Mouse (Mus musculus) midbrain, embryonic 11.5 days (tissue): Measurements from ENCODE around the gene Ubr7. TPM values are rescaled to one million over a fixed set of nuclear protein-coding genes. Genes with fewer than 3 reads are reported as not detected.
A peak's percentile ranks its signal among the peaks of the same experiment; 100 is the strongest.

ENCODE experiments used
- ATAC-seq: fragments of 200-750 bp; cut with Nextera tagmentation; 2 replicates; pipeline ENCODE4 v1.8.0; 2017; ENCODE audit warnings: moderate TSS enrichment, moderate library complexity; ENCODE audit not compliant: low FRiP score
- DNase-seq: peaks from one replicate; pipeline ENCODE4 v3.0.0; 2015; ENCODE audit warnings: low spot score; ENCODE audit errors: missing footprints
- H3K27ac ChIP-seq: fragments of 300-500 bp; sonication (generic); 2 replicates; pipeline ENCODE4 v1.5.1; 2014; ENCODE audit warnings: low read depth, low read length
- H3K27me3 ChIP-seq: fragments of 300-500 bp; sonication (generic); 2 replicates; pipeline ENCODE4 v1.6.1; 2014; ENCODE audit warnings: mild to moderate bottlenecking, low read length, moderate library complexity, mixed read lengths; ENCODE audit not compliant: control insufficient read depth, insufficient read depth
- H3K36me3 ChIP-seq: fragments of 300-500 bp; sonication (generic); 2 replicates; pipeline ENCODE4 v1.6.1; 2014; ENCODE audit warnings: mild to moderate bottlenecking, low read length, moderate library complexity, mixed read lengths; ENCODE audit not compliant: control insufficient read depth, insufficient read depth
- H3K4me1 ChIP-seq: fragments of 300-500 bp; sonication (generic); 2 replicates; pipeline ENCODE4 v1.6.1; 2014; ENCODE audit warnings: low read length; ENCODE audit not compliant: control insufficient read depth, insufficient read depth
- H3K4me2 ChIP-seq: fragments of 300-500 bp; sonication (generic); 2 replicates; pipeline ENCODE4 v1.6.1; 2014; ENCODE audit warnings: mild to moderate bottlenecking, moderate library complexity
- H3K4me3 ChIP-seq: fragments of 300-500 bp; sonication (generic); 2 replicates; pipeline ENCODE4 v1.5.1; 2014; ENCODE audit warnings: low read depth, low read length
- H3K9ac ChIP-seq: fragments of 300-500 bp; sonication (generic); 2 replicates; pipeline ENCODE4 v1.6.1; 2014; ENCODE audit warnings: low read length
- H3K9me3 ChIP-seq: fragments of 300-500 bp; sonication (generic); 2 replicates; pipeline ENCODE4 v1.6.1; 2016; ENCODE audit warnings: low read length; ENCODE audit not compliant: control insufficient read depth
- WGBS: fragments of 180-500 bp; shearing (Covaris S2); extraction: QIAGEN DNeasy Blood & Tissue Kit; methylation state at CpG from one replicate; pipeline ENCODE4 v1.1.7; 2014; 5-methylcytosine and 5-hydroxymethylcytosine counted together
- polyA plus RNA-seq: library from polyadenylated mRNA; unstranded; fragments of >200 nt; fragmentation: Nextera tagmentation; extraction: Ambion mirVana; gene quantifications from 2 replicates; pipeline ENCODE4 v1.2.1, GENCODE M21; 2014

The Ubr7 gene
- polyA plus RNA-seq, 1 experiment from 2014 or later, result 70.8 TPM

GRCm38 (mm10) chr12:102722451-102722850 is 35.3 kb upstream of the Ubr7 start:
- ATAC-seq, result peak; percentile 23; the same call in 1 of the 2 replicates

DNA sequence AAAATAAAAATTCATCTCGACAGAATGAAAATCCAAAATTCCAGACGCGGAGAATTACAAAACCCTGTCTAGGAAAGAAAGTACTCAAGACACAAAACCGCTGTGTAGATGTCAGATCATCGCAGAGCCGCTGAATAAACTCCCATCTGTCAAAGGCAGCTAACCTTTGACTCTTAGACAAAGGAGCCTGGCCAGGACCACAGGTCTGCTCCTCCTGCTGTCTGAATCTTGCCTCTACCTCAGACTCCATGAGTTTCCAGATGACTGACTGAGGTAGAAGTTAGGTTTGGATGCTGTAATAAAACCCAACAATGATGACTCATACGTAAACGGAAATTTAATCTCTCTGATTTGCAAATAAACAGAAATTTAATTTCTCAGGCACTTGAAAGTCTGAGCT is 34.8 kb upstream of the Ubr7 start:
- DNase-seq (peak; percentile 84), ATAC-seq (no peak)
- H3K4me3 ChIP-seq, result no peak overlapping the region
- H3K4me2 ChIP-seq, result no peak overlapping the region
- H3K9ac ChIP-seq, result no peak overlapping the region
- no peaks in the 10 kb centered on the region for H3K27me3 ChIP-seq
- no peaks in the 10 kb centered on the region for H3K9me3 ChIP-seq
- H3K36me3 ChIP-seq, result no peaks in the 10 kb centered on the region
- H3K4me1 ChIP-seq, result 0 out of 2 replicates have a peak, but pooled peaks cover 3% of the 10 kb centered on the region
- 64% methylated on average over 8 of the region's 8 CpGs for WGBS
- H3K27ac ChIP-seq, result no peak overlapping the region

More at GRCm38 (mm10) chr12:102722451-102722850, 35.3 kb upstream of the Ubr7 start:
- Histone ChIP-seq H3K9me3 (no peaks in the 10 kb centered on the region), H3K9ac (no peak overlapping the region), H3K4me3 (no peak overlapping the region), H3K4me2 (no peak overlapping the region), H3K4me1 (0 out of 2 replicates have a peak, but pooled peaks cover 3% of the 10 kb centered on the region), H3K27ac (no peak overlapping the region), H3K36me3 (no peaks in the 10 kb centered on the region), H3K27me3 (no peaks in the 10 kb centered on the region)
- DNase-seq, result no peak
- WGBS, result 56% methylated on average over 11 of the region's 11 CpGs

DNA sequence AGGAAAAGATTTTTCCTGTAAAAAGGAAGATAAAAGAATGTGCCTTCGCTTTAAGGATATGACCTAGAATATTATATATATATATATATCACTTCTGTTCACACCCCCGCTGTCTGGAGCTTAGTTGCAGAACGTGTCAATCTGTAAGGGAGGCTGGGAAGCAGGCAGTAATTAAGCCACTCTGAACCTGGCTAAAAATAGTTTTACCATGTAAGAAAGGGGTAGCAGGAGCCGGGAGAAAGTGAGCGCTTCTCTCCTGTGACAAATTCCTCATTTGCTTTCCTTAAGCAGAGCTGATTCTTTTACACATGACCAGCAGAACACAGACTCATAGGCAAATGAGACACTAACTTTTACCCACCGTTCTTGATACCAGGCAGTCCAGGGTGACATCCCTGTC is 33.9 kb upstream of the Ubr7 start:
- H3K4me1 ChIP-seq, result 0 out of 2 replicates have a peak, but pooled peaks cover 3% of the 10 kb centered on the region
- ATAC-seq (no peak), DNase-seq (no peak)
- no peak overlapping the region for H3K27ac ChIP-seq
- H3K9ac ChIP-seq, result no peak overlapping the region
- no peaks in the 10 kb centered on the region for H3K27me3 ChIP-seq
- H3K4me2 ChIP-seq, result no peak overlapping the region
- 89% methylated on average over 6 of the region's 6 CpGs for WGBS
- H3K36me3 ChIP-seq, result no peaks in the 10 kb centered on the region
- no peaks in the 10 kb centered on the region for H3K9me3 ChIP-seq
- H3K4me3 ChIP-seq, result no peak overlapping the region

DNA sequence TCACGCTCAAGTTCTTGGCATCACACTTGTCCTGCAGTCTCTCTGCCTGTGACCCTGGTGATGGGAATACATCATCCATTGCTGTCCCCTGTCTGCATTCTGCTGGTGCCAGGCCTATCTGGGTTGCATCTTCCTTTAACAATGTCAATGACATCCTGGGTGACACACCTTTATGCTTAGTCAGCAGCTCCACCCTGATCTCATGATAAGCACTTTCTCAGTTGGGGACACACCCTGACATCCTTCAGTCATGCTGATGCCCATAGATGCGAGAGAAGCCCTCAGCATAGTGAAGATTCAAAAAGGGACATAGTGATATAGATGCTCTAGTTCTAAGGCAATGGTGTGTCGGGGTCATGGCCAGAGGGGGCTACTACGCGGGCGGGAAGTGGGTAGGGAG is 32.6 kb upstream of the Ubr7 start:
- H3K9me3 ChIP-seq, result no peaks in the 10 kb centered on the region
- peaks cover 9% of the 10 kb centered on the region; the same call in 1 of the 2 replicates for H3K4me1 ChIP-seq
- no peak overlapping the region for H3K27ac ChIP-seq
- ATAC-seq, result no peak
- no peaks in the 10 kb centered on the region for H3K27me3 ChIP-seq
- H3K9ac ChIP-seq, result no peak overlapping the region
- H3K4me2 ChIP-seq, result no peak overlapping the region
- DNase-seq, result peak; percentile 59
- no peaks in the 10 kb centered on the region for H3K36me3 ChIP-seq
- H3K4me3 ChIP-seq, result no peak overlapping the region
- 92% methylated on average over 6 of the region's 6 CpGs for WGBS

GRCm38 (mm10) chr12:102725761-102726175 is 32.0 kb upstream of the Ubr7 start:
- no peak overlapping the region for H3K27ac ChIP-seq
- H3K4me1 ChIP-seq, result peaks cover 12% of the 10 kb centered on the region; the same call in 1 of the 2 replicates
- no peaks in the 10 kb centered on the region for H3K27me3 ChIP-seq
- DNase-seq (peak; percentile 66), ATAC-seq (no peak)
- H3K9ac ChIP-seq, result no peak overlapping the region
- H3K4me3 ChIP-seq, result no peak overlapping the region
- H3K36me3 ChIP-seq, result no peaks in the 10 kb centered on the region
- WGBS, result 80% methylated on average over 7 of the region's 7 CpGs
- H3K4me2 ChIP-seq, result no peak overlapping the region
- no peaks in the 10 kb centered on the region for H3K9me3 ChIP-seq

DNA sequence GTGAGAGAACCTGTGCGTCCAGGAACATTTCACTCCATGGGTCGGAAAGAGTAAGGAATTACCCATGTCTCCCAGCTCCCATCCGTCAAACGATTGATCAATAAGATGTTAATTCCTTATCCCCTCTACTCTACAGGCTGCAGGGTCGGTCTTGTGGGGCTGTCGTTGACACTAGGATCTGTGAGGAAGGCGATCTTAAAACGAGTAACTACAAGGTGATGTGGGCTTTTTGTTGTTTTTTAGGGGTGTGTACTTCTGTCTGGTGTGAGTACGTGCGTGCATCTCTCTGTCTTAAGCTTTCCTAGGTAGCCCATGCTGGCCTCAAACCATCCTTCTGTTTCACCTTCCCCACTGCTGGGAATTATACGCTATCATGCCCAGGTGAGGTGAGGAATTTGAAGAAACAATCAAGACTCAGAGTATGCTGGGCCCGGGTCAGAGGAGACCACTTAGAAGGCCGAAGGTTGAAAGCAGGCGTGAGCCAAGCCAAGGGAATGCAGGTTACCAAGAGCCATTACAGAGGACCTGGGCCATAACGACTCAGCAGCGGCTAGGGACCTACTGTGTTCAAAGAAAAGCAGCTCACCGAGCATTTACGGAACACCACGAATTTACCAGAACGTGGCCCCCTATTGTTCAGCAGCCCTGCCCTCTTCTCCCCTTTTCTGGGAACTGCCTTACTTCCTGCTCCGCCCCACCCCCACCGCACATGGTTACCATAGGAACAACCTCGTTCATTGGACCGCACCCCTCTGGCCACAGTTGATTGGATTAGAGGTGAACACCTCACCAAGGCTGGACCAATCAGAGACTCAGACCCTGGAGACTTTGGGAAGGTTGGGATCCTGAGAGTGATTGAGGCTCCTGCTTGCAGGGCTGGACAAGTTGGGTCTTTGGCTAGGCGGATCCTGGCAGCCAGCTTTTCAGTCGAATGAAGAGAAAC is 27.6 kb upstream of the Ubr7 start:
- peak; percentile 99 for ATAC-seq
- Histone ChIP-seq H3K9me3 (no peaks in the 10 kb centered on the region), H3K4me2 (peak overlapping the region; percentile 30), H3K9ac (peak overlapping the region; percentile 43), H3K27ac (peak overlapping the region; percentile 84), H3K36me3 (no peaks in the 10 kb centered on the region), H3K4me1 (peaks cover 15% of the 10 kb centered on the region; the same call in 1 of the 2 replicates), H3K4me3 (peak overlapping the region; percentile 2; the same call in 1 of the 2 replicates), H3K27me3 (no peaks in the 10 kb centered on the region)
- WGBS, result 33% methylated on average over 26 of the region's 26 CpGs
- peak; percentile 98 for DNase-seq

DNA sequence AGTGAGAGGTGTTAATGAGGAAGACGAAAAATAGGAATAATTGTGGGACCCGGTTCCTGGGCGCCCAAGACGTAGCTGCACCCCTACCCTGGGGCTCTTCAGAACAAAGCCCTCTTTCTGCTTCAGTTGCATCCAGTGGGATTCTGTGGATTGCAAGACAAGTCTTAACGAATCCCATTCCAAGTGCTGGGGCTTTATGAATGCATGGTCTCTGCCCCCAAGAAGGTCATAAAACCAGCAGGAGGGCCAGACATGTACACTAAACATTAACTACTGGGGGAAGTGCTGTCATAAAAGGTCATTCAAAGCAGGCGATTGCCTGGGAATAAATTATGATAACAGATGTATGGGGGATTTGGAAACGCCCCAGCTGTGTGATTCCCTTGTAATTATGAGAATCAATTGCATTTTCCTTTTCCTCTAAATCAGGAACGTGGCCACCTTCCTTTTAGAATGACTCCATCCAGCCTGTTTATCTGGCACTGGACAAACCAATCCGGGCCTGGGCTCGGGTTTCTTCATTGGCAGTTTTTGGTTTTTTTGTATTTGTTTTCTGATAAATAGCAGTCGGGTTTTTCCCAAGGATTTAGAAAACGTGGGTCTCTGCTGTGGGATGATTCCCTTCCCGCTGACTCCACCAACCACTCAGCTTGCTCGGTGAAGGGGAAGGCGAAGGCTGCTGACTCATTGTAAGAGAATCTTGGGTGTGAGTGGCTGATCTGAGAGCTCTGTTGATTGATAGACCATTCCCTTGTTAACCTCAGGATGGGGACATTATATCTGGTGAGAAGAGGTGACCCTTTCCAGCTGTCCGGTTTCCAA is 26.8 kb upstream of the Ubr7 start:
- Histone ChIP-seq H3K4me1 (peaks cover 15% of the 10 kb centered on the region; the same call in 1 of the 2 replicates), H3K27ac (peak overlapping the region; percentile 84), H3K9ac (peak overlapping the region; percentile 43), H3K4me3 (peak overlapping the region; percentile 2; the same call in 1 of the 2 replicates), H3K27me3 (no peaks in the 10 kb centered on the region), H3K4me2 (peak overlapping the region; percentile 30), H3K36me3 (no peaks in the 10 kb centered on the region), H3K9me3 (no peaks in the 10 kb centered on the region)
- no peak for DNase-seq
- ATAC-seq, result peak; percentile 65
- 45% methylated on average over 16 of the region's 16 CpGs for WGBS

DNA sequence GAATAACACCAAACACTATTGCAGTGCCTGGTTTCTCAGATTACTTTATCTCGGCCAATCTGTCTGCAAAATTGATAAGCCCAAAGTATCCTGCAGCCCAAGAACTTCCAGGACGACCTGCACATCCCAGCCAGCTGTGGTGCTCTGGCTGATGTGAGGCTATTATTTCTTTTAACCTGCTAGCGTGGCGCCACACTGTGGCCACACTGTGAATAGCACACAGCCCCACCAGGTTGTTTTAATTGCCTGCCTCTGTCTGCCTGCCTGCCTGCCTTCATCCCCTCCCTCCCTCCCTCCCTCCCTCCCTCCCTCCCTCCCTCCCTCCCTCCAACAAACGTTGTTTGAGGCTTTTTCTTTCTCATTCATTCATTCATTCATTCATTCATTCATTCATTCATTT is 24.4 kb upstream of the Ubr7 start:
- WGBS, result 18% methylated on average over 4 of the region's 5 CpGs
- no peak overlapping the region for H3K4me3 ChIP-seq

More for the DNA sequence above, 24.4 kb upstream of the Ubr7 start:
- DNase-seq (peak; percentile 97), ATAC-seq (no peak)
- no peaks in the 10 kb centered on the region for H3K27me3 ChIP-seq
- no peak overlapping the region for H3K27ac ChIP-seq
- no peak overlapping the region for H3K9ac ChIP-seq
- H3K9me3 ChIP-seq, result no peaks in the 10 kb centered on the region
- H3K36me3 ChIP-seq, result no peaks in the 10 kb centered on the region
- no peak overlapping the region for H3K4me2 ChIP-seq
- peaks cover 15% of the 10 kb centered on the region; the same call in 1 of the 2 replicates for H3K4me1 ChIP-seq
